Comparison of ENCODE assay signal across 8 mouse cellular contexts in the genomic region with DNA sequence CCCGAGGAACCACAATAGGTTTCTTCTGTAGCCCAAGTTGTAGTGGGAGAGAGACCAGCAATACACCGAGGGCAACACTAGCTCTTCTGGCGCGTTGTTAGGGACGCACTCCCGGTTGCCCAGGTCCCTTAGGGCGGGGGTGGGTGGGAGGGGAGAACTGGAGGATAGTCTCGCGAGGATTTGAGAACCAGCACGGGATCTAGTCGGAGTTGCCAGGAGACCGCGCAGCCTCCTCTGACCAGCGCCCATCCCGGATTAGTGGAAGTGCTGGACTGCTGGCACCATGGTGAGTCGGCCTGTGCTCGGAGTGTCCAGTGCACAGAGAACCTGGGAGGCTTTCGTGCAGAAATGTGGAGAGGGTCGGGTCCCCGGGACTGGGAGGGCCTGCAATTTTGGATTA. TPM values are rescaled to one million over a fixed set of nuclear protein-coding genes. Genes with fewer than 3 reads are reported as not detected.
A peak's percentile ranks its signal among the peaks of the same experiment; 100 is the strongest.
DNase-seq lines count a peak whose midpoint lies in the region; ATAC-seq lines count a peak whose summit lies in the region.

A gene (plus strand): TSS at position 168 of the 400 bp plus-strand sequence.

- peaks cover 42% of the 10 kb centered on the region for H3K4me1 ChIP-seq in hindbrain, embryonic 13.5 days (replicated peaks)

- H3K27ac ChIP-seq in hindbrain, embryonic 13.5 days, result peak within 1 kb of the TSS; percentile 81

- ATAC-seq in hindbrain, embryonic 13.5 days (ENCODE audit: low FRiP score), result peak; percentile 90

- DNase-seq in NIH3T3 (ENCODE audit: low read depth), result peak; percentile 97
- DNase-seq in cerebellum, postnatal 10 days, result peak; percentile 93 to 95
- DNase-seq in frontal cortex, postnatal 10 days (ENCODE audit: low spot score in 2 of 2), result peak; percentile 83 to 87
- peak; percentile 66 to 73 for DNase-seq in layer of hippocampus, postnatal 25 days (ENCODE audit: extremely low spot score in 1 of 2, low spot score in 1 of 2)
- peak; percentile 92 for DNase-seq in lung, postnatal 25 days (ENCODE audit: low spot score)
- peak; percentile 98 for DNase-seq in retina, embryonic 14.5 days (ENCODE audit: low spot score)
- peak; percentile 93 for DNase-seq in thymus, postnatal 4 days

- peak within 1 kb of the TSS; percentile 90 for H3K4me2 ChIP-seq in hindbrain, embryonic 13.5 days

- H3K4me3 ChIP-seq in hindbrain, embryonic 13.5 days, result peak within 1 kb of the TSS; percentile 69

- WGBS in hindbrain, embryonic 13.5 days, result 0% methylated on average over 20 of the region's 20 CpGs

- H3K9me3 ChIP-seq in hindbrain, embryonic 13.5 days, result no peaks in the 10 kb centered on the region

- H3K36me3 ChIP-seq in hindbrain, embryonic 13.5 days, result peaks cover 30% of the 10 kb centered on the region

- H3K27me3 ChIP-seq in hindbrain, embryonic 13.5 days, result peaks cover 8% of the 10 kb centered on the region; the same call in 1 of the 2 replicates

- peak within 1 kb of the TSS; percentile 94 for H3K9ac ChIP-seq in hindbrain, embryonic 13.5 days

RNA-seq across cellular contexts. Expression of the gene that starts here (rescaled TPM):
- 42.5 and 44.8 TPM in 2 replicates for polyA plus RNA-seq in hindbrain, embryonic 13.5 days (2015; fragmentation: Nextera tagmentation; extraction: Ambion mirVana)
- total RNA-seq in layer of hippocampus, postnatal 25 days (2021), result 10 to 100 TPM; 23.3 to 33.1 TPM

Comparison
In these comparisons a context has a peak if more than half of its experiments do, and no peak if none do; other contexts are left out.
1. Peak in every context shown above with its lines: DNase-seq, ATAC-seq, H3K4me3 ChIP-seq and H3K27ac ChIP-seq.